8 mouse cellular contexts compared by ENCODE assay signal in genomic region chr1:135700605-135701004, GRCm38 (mm10). TPM values are rescaled to one million over a fixed set of nuclear protein-coding genes. Genes with fewer than 3 reads are reported as not detected.
DNase-seq lines count a peak whose midpoint lies in the region; ATAC-seq and TF ChIP-seq lines count a peak whose summit lies in the region.

No protein-coding gene starts in this region.

- no peaks in the 10 kb centered on the region for H3K36me3 ChIP-seq in liver, embryonic 15.5 days (replicated peaks)
- H3K36me3 ChIP-seq in neural tube, embryonic 11.5 days (ENCODE audit: control insufficient read depth, insufficient read depth, low read length), result no peaks in the 10 kb centered on the region

- no peak overlapping the region for H3K4me3 ChIP-seq in cortical plate, adult 2 months (ENCODE audit: insufficient read depth, low read length)
- no peak overlapping the region for H3K4me3 ChIP-seq in liver, embryonic 15.5 days (replicated peaks)
- no peak overlapping the region for H3K4me3 ChIP-seq in neural tube, embryonic 11.5 days (ENCODE audit: low read depth, low read length)

- H3K4me2 ChIP-seq in liver, embryonic 15.5 days, result no peak overlapping the region
- H3K4me2 ChIP-seq in neural tube, embryonic 11.5 days (ENCODE audit: low read depth), result no peak overlapping the region

- peak; percentile 83 for TF ChIP-seq CTCF in cortical plate, adult 2 months (IDR thresholded peaks at IDR 0.05; ENCODE audit: extremely low read depth, insufficient read depth, low read length)

- peaks cover 2% of the 10 kb centered on the region for H3K4me1 ChIP-seq in cortical plate, adult 2 months (ENCODE audit: control insufficient read depth, insufficient read depth, low read length)
- H3K4me1 ChIP-seq in liver, embryonic 15.5 days (replicated peaks), result peaks cover 28% of the 10 kb centered on the region
- H3K4me1 ChIP-seq in neural tube, embryonic 11.5 days (ENCODE audit: control insufficient read depth, insufficient read depth, low read length), result peaks cover 9% of the 10 kb centered on the region; the same call in 1 of the 2 replicates

- 1% methylated on average over 7 of the region's 7 CpGs for WGBS in liver, embryonic 15.5 days (ENCODE audit: insufficient replicate concordance)
- 1% methylated on average over 7 of the region's 7 CpGs for WGBS in neural tube, embryonic 11.5 days

- no peak for TF ChIP-seq POLR2A in cortical plate, adult 2 months (IDR thresholded peaks at IDR 0.05; ENCODE audit: extremely low read depth, insufficient read depth, low read length)

- peaks cover 19% of the 10 kb centered on the region for H3K27me3 ChIP-seq in liver, embryonic 15.5 days
- peaks cover 6% of the 10 kb centered on the region; the same call in 1 of the 2 replicates for H3K27me3 ChIP-seq in neural tube, embryonic 11.5 days (ENCODE audit: control insufficient read depth, insufficient read depth, low read length)

- H3K9me3 ChIP-seq in liver, embryonic 15.5 days (replicated peaks), result no peaks in the 10 kb centered on the region
- no peaks in the 10 kb centered on the region for H3K9me3 ChIP-seq in neural tube, embryonic 11.5 days (ENCODE audit: control insufficient read depth, low read length)

- H3K27ac ChIP-seq in cortical plate, adult 2 months (ENCODE audit: insufficient read depth, low read length), result no peak overlapping the region
- H3K27ac ChIP-seq in liver, embryonic 15.5 days (replicated peaks), result no peak overlapping the region
- no peak overlapping the region for H3K27ac ChIP-seq in neural tube, embryonic 11.5 days (ENCODE audit: low read depth, low read length)

- ATAC-seq in liver, embryonic 15.5 days (ENCODE audit: insufficient read depth), result peak; percentile 27
- no peak for ATAC-seq in neural tube, embryonic 11.5 days (ENCODE audit: insufficient read depth, low FRiP score, low TSS enrichment)

- peak; percentile 57 to 67 for DNase-seq in urinary bladder, adult 18-20 months (ENCODE audit: low spot score in 2 of 2)
- no peak for DNase-seq in urinary bladder, postnatal 10 days (ENCODE audit: low spot score)
- DNase-seq in gastrocnemius, postnatal 25 days, result peak; percentile 28
- peak; percentile 77 for DNase-seq in kidney, postnatal 14 days
- peak; percentile 86 for DNase-seq in neural tube, embryonic 11.5 days (ENCODE audit: low spot score)
- peak; percentile 57 for DNase-seq in telencephalon, adult 2 months (ENCODE audit: low read depth, low spot score)

- no peak overlapping the region for H3K9ac ChIP-seq in liver, embryonic 15.5 days
- H3K9ac ChIP-seq in neural tube, embryonic 11.5 days (ENCODE audit: low read length), result no peak overlapping the region

RNA-seq across cellular contexts. Expression of gene Csrp1, which starts 19.3 kb away (rescaled TPM):
- polyA plus RNA-seq in cortical plate, adult 2 months (2012; rRNA removed), result 346 and 369 TPM in 2 replicates
- total RNA-seq in gastrocnemius, postnatal 25 days (2021), result 10 to 100 TPM; 24.8 to 41.1 TPM
- polyA plus RNA-seq in liver, embryonic 15.5 days (2015; fragmentation: Nextera tagmentation; extraction: Ambion mirVana), result 32.7 and 33.8 TPM in 2 replicates
- polyA plus RNA-seq in neural tube, embryonic 11.5 days (2014; fragmentation: Nextera tagmentation; extraction: Ambion mirVana), result 47.5 and 51.1 TPM in 2 replicates
